Mouse (Mus musculus): ENCODE measurements around the gene Kif16b. TPM values are rescaled to one million over a fixed set of nuclear protein-coding genes. Genes with fewer than 3 reads are reported as not detected.

The Kif16b gene
- total and polyA plus RNA-seq, 3 experiments, result 16.1 to 38.3 (median 32.3) TPM

DNA sequence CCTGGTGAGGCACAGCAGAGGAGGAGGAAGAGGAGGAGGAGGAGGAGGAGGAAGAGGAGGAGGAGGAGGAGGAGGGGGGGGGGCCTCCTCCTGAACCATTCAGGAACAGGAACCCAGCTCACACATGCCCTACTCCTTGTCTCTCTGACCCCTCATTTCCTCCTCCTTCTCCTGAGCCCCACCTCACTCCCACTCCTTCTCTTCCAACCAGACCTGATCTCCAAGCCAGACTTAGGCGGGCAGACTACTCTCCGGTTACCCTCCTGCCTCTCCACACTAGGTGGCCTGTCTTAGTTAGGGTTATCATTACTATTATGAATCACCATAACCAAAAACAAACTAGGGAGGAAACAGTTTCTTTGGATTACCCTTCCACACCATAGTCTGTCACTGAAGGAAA, 10.0 kb downstream of the Kif16b start:
- TF ChIP-seq CTCF (IDR thresholded peaks at IDR 0.05) (no peak), POLR2A (IDR thresholded peaks at IDR 0.05; ENCODE audit: insufficient read depth, low read depth, low read length) (no peak), EP300 (IDR thresholded peaks at IDR 0.05; ENCODE audit: insufficient read depth, low read depth, low read length) (no peak)
- Histone ChIP-seq H3K27ac (no peak overlapping the region), H3K4me3 (no peak overlapping the region), H3K79me2 (replicated peaks; ENCODE audit: control insufficient read depth, insufficient read depth, low read length) (no peaks in the 10 kb centered on the region; the same call in 1 of the 2 replicates), H3K36me3 (ENCODE audit: control insufficient read depth, insufficient read depth, low read length) (no peaks in the 10 kb centered on the region; the same call in 1 of the 2 replicates), H3K9ac (ENCODE audit: low read depth, low read length) (no peak overlapping the region), H3K4me1 (ENCODE audit: control insufficient read depth, insufficient read depth, low read length) (peaks cover 4% of the 10 kb centered on the region), H3K27me3 (ENCODE audit: control insufficient read depth, insufficient read depth, low read length) (no peaks in the 10 kb centered on the region)
- intact Hi-C loops (cut with DNase I), result no loop called here
- DNase-seq, result no peak
- 50% methylated on average over 2 of the region's 2 CpGs for WGBS

DNA sequence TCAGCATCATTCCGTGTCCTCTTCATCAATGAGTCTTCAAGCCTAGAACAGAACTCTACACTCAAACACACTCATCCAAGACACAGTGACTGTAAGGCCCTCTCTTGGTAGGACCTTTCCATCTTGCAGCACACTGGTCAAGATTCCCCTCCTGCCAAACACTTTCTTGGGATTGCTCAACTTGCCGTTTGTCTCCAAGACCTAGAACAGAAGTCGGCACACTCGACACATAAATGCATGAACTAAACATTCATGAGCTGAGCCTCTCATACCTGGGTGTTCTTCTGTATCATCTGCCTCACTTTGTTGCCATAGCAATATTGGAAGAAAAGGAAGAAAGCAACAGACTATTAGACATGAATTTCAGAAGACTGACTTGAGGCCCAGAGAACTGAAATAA, 16.9 kb downstream of the Kif16b start:
- WGBS, result 98% methylated on average over 4 of the region's 4 CpGs
- H3K36me3 ChIP-seq (ENCODE audit: control insufficient read depth, insufficient read depth, low read length), result peaks cover 6% of the 10 kb centered on the region
- DNase-seq, result no peak
- no peak overlapping the region for H3K4me3 ChIP-seq
- H3K9ac ChIP-seq (ENCODE audit: low read depth, low read length), result no peak overlapping the region
- no peak for TF ChIP-seq POLR2A (IDR thresholded peaks at IDR 0.05; ENCODE audit: insufficient read depth, low read depth, low read length)
- TF ChIP-seq EP300 (IDR thresholded peaks at IDR 0.05; ENCODE audit: insufficient read depth, low read depth, low read length), result no peak
- no peak for TF ChIP-seq CTCF (IDR thresholded peaks at IDR 0.05)
- H3K27me3 ChIP-seq (ENCODE audit: control insufficient read depth, insufficient read depth, low read length), result no peaks in the 10 kb centered on the region
- H3K4me1 ChIP-seq (ENCODE audit: control insufficient read depth, insufficient read depth, low read length), result peaks cover 8% of the 10 kb centered on the region
- intact Hi-C loops (cut with DNase I), result no loop called here
- H3K79me2 ChIP-seq (replicated peaks; ENCODE audit: control insufficient read depth, insufficient read depth, low read length), result no peaks in the 10 kb centered on the region; the same call in 1 of the 2 replicates
- H3K27ac ChIP-seq, result no peak overlapping the region

DNA sequence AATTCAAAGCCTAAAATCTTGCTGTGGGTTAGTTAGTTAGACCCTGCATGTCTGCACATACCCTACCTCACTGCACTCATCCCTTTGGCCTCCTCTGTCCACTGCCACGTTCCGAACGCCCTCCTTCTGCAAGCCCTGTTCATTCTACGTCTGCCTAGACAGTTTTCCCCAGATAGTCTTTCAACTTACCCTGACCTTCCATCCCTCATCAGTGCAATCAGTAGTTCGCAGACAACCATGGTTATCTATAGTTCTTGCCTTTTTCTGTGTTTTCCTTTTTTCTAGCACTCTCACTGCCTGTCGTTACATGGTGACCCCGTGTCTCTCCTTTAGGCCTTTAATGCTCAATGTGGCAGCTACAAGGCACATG, 17.7 kb downstream of the Kif16b start:
- no peak for DNase-seq
- Histone ChIP-seq H3K79me2 (replicated peaks; ENCODE audit: control insufficient read depth, insufficient read depth, low read length) (no peaks in the 10 kb centered on the region; the same call in 1 of the 2 replicates), H3K4me1 (ENCODE audit: control insufficient read depth, insufficient read depth, low read length) (peaks cover 11% of the 10 kb centered on the region), H3K27ac (peak overlapping the region; percentile 42; the same call in 1 of the 2 replicates), H3K27me3 (ENCODE audit: control insufficient read depth, insufficient read depth, low read length) (no peaks in the 10 kb centered on the region), H3K36me3 (ENCODE audit: control insufficient read depth, insufficient read depth, low read length) (peaks cover 6% of the 10 kb centered on the region), H3K4me3 (no peak overlapping the region), H3K9ac (ENCODE audit: low read depth, low read length) (no peak overlapping the region)
- no peak for TF ChIP-seq EP300 (IDR thresholded peaks at IDR 0.05; ENCODE audit: insufficient read depth, low read depth, low read length)
- no peak for TF ChIP-seq CTCF (IDR thresholded peaks at IDR 0.05)
- TF ChIP-seq POLR2A (IDR thresholded peaks at IDR 0.05; ENCODE audit: insufficient read depth, low read depth, low read length), result no peak
- WGBS, result 75% methylated on average over 7 of the region's 7 CpGs
- intact Hi-C loops (cut with DNase I), result no loop called here

DNA sequence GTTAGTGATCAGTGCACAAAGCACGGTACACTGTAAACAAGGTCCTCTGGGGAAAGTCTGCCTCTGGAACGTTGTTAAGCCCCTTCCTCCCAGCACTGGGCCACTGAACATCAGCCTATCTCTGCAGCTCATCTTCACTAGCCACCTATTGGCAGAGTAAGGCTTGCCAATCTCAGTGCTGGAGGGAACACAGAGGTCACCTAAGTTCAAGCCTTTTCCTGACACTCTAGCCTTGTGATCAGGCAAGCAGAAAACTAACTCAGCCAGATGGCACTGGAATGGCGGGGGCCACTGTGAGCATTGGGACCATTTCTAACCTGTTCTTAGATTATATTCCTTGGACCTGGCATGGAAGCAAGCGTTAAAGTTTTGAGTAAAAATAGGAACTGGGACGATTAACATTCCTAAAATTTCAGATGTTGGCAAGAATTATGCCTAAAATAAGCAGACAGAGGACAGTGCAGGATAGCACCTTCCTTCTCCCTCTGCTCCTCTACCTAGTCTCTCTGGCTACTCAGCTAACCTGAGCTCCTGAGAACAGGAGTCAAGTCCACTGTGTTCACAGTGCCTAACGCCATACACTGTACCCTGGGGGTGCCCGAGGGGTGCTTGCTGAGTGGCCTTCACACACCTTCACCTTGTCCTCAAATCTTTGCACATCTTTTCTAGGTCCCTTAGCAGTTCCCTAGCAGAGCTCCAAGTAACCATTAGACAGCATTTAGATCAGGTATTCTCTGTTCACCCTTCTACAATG, 18.3 kb downstream of the Kif16b start:
- intact Hi-C loops (cut with DNase I), result no loop called here
- no peak overlapping the region for H3K4me3 ChIP-seq
- peak overlapping the region; percentile 42 for H3K27ac ChIP-seq
- H3K4me1 ChIP-seq (ENCODE audit: control insufficient read depth, insufficient read depth, low read length), result peaks cover 11% of the 10 kb centered on the region
- TF ChIP-seq CTCF (IDR thresholded peaks at IDR 0.05) (0 out of 2 replicates have a peak, but pooled peaks have one; percentile 13), POLR2A (IDR thresholded peaks at IDR 0.05; ENCODE audit: insufficient read depth, low read depth, low read length) (no peak), EP300 (IDR thresholded peaks at IDR 0.05; ENCODE audit: insufficient read depth, low read depth, low read length) (no peak)
- 45% methylated on average over 7 of the region's 7 CpGs for WGBS
- no peaks in the 10 kb centered on the region for H3K27me3 ChIP-seq (ENCODE audit: control insufficient read depth, insufficient read depth, low read length)
- no peaks in the 10 kb centered on the region; the same call in 1 of the 2 replicates for H3K79me2 ChIP-seq (replicated peaks; ENCODE audit: control insufficient read depth, insufficient read depth, low read length)
- no peak for DNase-seq
- H3K36me3 ChIP-seq (ENCODE audit: control insufficient read depth, insufficient read depth, low read length), result peaks cover 6% of the 10 kb centered on the region
- H3K9ac ChIP-seq (ENCODE audit: low read depth, low read length), result no peak overlapping the region

DNA sequence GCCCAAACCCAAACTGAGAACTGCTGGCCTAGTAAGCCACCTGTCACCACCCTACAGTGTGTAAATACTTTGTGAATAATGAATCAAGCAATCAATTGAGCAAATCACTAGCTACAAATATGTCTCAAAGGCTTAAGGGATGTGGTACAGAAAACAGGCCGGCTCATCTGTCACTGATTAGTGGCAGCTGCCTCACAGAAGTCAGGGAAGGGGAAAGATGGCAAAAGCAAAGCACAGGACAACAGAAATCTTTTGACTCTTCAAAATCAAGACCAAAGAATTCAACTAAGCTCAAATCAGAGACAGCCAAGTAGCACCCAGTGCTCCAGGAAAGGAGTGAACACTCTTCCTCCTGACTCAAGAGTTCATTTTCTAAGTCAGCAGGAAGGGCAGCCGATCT, 18.9 kb downstream of the Kif16b start:
- H3K4me3 ChIP-seq, result no peak overlapping the region
- no peak for DNase-seq
- H3K27ac ChIP-seq, result peak overlapping the region; percentile 42
- H3K79me2 ChIP-seq (replicated peaks; ENCODE audit: control insufficient read depth, insufficient read depth, low read length), result no peaks in the 10 kb centered on the region; the same call in 1 of the 2 replicates
- WGBS, result 39% methylated on average over 2 of the region's 2 CpGs
- H3K4me1 ChIP-seq (ENCODE audit: control insufficient read depth, insufficient read depth, low read length), result peaks cover 11% of the 10 kb centered on the region
- H3K27me3 ChIP-seq (ENCODE audit: control insufficient read depth, insufficient read depth, low read length), result no peaks in the 10 kb centered on the region
- peaks cover 6% of the 10 kb centered on the region for H3K36me3 ChIP-seq (ENCODE audit: control insufficient read depth, insufficient read depth, low read length)
- TF ChIP-seq EP300 (IDR thresholded peaks at IDR 0.05; ENCODE audit: insufficient read depth, low read depth, low read length) (no peak), CTCF (IDR thresholded peaks at IDR 0.05) (no peak), POLR2A (IDR thresholded peaks at IDR 0.05; ENCODE audit: insufficient read depth, low read depth, low read length) (no peak)
- intact Hi-C loops (cut with DNase I), result no loop called here
- no peak overlapping the region for H3K9ac ChIP-seq (ENCODE audit: low read depth, low read length)

DNA sequence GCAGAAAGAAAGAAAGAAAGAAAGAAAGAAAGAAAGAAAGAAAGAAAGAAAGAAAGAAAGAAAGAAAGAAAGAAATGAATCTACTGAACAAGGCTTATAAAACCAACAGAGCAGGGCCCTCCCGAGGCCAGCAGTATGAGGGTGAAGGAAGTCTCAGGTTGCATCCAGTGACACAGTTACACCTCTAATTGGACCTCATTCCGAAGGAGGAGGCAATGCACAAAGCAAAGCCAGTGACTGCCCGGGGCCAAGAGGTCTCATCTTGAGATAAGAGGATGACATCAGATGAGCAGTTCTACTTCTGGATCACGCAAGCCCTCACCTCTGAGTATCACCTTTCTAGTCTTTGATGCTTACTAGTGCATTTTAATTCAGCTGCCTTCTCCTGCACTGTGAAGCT, 20.2 kb downstream of the Kif16b start:
- Histone ChIP-seq H3K27me3 (ENCODE audit: control insufficient read depth, insufficient read depth, low read length) (no peaks in the 10 kb centered on the region), H3K4me1 (ENCODE audit: control insufficient read depth, insufficient read depth, low read length) (peaks cover 11% of the 10 kb centered on the region), H3K79me2 (replicated peaks; ENCODE audit: control insufficient read depth, insufficient read depth, low read length) (no peaks in the 10 kb centered on the region; the same call in 1 of the 2 replicates), H3K4me3 (no peak overlapping the region), H3K27ac (peak overlapping the region; percentile 42), H3K9ac (ENCODE audit: low read depth, low read length) (no peak overlapping the region), H3K36me3 (ENCODE audit: control insufficient read depth, insufficient read depth, low read length) (peaks cover 6% of the 10 kb centered on the region)
- TF ChIP-seq POLR2A (IDR thresholded peaks at IDR 0.05; ENCODE audit: insufficient read depth, low read depth, low read length), result no peak
- TF ChIP-seq CTCF (IDR thresholded peaks at IDR 0.05), result no peak
- no peak for TF ChIP-seq EP300 (IDR thresholded peaks at IDR 0.05; ENCODE audit: insufficient read depth, low read depth, low read length)
- WGBS, result 43% methylated on average over 4 of the region's 4 CpGs
- intact Hi-C loops (cut with DNase I), result no loop called here
- DNase-seq, result no peak

Measured in heart, adult 2 months (tissue).